Mouse (Mus musculus) myocyte (in vitro differentiated cells): Measurements from ENCODE around the gene Nell1.

Source experiments
- CEBPB ChIP-seq: IDR thresholded peaks from 2 replicates; pipeline ENCODE4 v1.6.1; 2011; ENCODE audit warnings: mild to moderate bottlenecking, moderate library complexity; ENCODE audit not compliant: poor library complexity, insufficient read depth, severe bottlenecking
- E2F4 ChIP-seq: IDR thresholded peaks from one replicate; pipeline ENCODE4 v1.6.1; 2011; ENCODE audit warnings: mild to moderate bottlenecking, control low read depth, moderate library complexity; ENCODE audit not compliant: insufficient read depth
- MAX ChIP-seq: IDR thresholded peaks from one replicate; pipeline ENCODE4 v1.6.1; 2011; ENCODE audit warnings: low read depth, mild to moderate bottlenecking, control low read depth
- MYOD1 ChIP-seq, 3 experiments: IDR thresholded peaks; one replicate each; pipeline ENCODE4 v1.6.1; 2011; ENCODE audit warnings: control low read depth in 2 of 3, low read depth in 2 of 3, mild to moderate bottlenecking in 2 of 3, moderate library complexity in 1 of 3; ENCODE audit not compliant: insufficient read length in 2 of 3, control insufficient read depth in 1 of 3
- POLR2A ChIP-seq: IDR thresholded peaks from one replicate; pipeline ENCODE4 v1.6.1; 2011; ENCODE audit warnings: low read depth, mild to moderate bottlenecking, control low read depth, moderate library complexity; ENCODE audit not compliant: insufficient read length
- POLR2AphosphoS2 ChIP-seq: IDR thresholded peaks from one replicate; pipeline ENCODE4 v1.6.1; 2011; ENCODE audit warnings: low read depth, control low read depth; ENCODE audit not compliant: insufficient read length
- REST ChIP-seq: IDR thresholded peaks from one replicate; pipeline ENCODE4 v1.6.1; 2011; ENCODE audit warnings: mild to moderate bottlenecking, control low read depth, moderate library complexity; ENCODE audit not compliant: insufficient read depth, insufficient read length
- SRF ChIP-seq: IDR thresholded peaks from one replicate; pipeline ENCODE4 v1.6.1; 2011; ENCODE audit warnings: low read depth; ENCODE audit not compliant: control insufficient read depth, insufficient read length
- TCF12 ChIP-seq: IDR thresholded peaks from one replicate; pipeline ENCODE4 v1.6.1; 2011; ENCODE audit warnings: mild to moderate bottlenecking, control low read depth; ENCODE audit not compliant: poor library complexity, insufficient read depth, severe bottlenecking
- USF1 ChIP-seq: IDR thresholded peaks from one replicate; pipeline ENCODE4 v1.6.1; 2011; ENCODE audit warnings: low read depth, mild to moderate bottlenecking, control low read depth, moderate library complexity

DNA sequence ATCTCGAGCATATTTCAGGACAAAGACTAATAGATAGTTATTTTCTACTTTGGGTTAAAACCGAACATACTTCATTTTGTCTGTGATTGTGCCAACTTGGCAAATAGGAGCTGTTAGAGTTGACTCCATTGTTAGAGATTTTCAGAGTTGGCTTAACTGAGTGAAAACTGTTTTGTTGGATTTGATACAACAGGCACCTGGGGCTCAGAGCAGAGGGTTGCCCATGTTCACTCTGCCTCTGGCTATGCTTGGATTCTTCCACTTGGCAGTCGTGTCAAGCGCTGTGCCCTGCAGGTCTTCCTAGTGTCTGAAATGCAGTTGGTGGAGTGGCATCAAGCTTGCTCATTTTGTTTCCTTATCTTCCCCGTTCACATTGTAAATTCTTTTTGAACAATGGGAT, 363.6 kb downstream of the Nell1 start:
- TF ChIP-seq POLR2A (no peak), POLR2AphosphoS2 (no peak), MYOD1 (IDR thresholded peaks at IDR 0.05; ENCODE audit: control insufficient read depth in 1 of 3, insufficient read length in 2 of 3, low read depth in 2 of 3) (no peak), CEBPB (no peak), USF1 (no peak), REST (no peak), MAX (no peak), TCF12 (no peak), E2F4 (no peak), SRF (no peak)
